In genomic region chr1:151631703-151632294, GRCm38 (mm10) we compare ENCODE assay signal across 10 mouse cellular contexts.
A peak's percentile ranks its signal among the peaks of the same experiment; 100 is the strongest.
DNase-seq lines count a peak whose midpoint lies in the region; ATAC-seq lines count a peak whose summit lies in the region.
"Had no signal": no experiment of that assay in that cellular context is flagged by ENCODE, and none has a peak within 500 bp of the region (broad histone marks: within the 10 kb centered on the region; RNA-seq: fewer than 3 reads in every experiment).

No protein-coding gene starts in this region.

- H3K9ac ChIP-seq in neural tube, embryonic 13.5 days = no peak overlapping the region
- no peak overlapping the region for H3K9ac ChIP-seq in liver, embryonic 16.5 days (ENCODE audit: low read depth, low read length)

- intact Hi-C loops in heart, postnatal 25 days (cut with DNase I) = no loop called here

- peak; percentile 53 to 62 for DNase-seq in heart, adult 18-20 months
- no peak for DNase-seq in heart, postnatal 25 days (ENCODE audit: low spot score)
- no peak for DNase-seq in neural tube, embryonic 10.5 days (ENCODE audit: extremely low spot score, low spot score)
- DNase-seq in T-cell, adult 2 months (ENCODE audit: low spot score) = no peak
- DNase-seq in spleen, postnatal 10 days (ENCODE audit: low spot score in 2 of 2) = no peak
- DNase-seq in layer of hippocampus, postnatal 36 days = no peak
- DNase-seq: adrenal gland, postnatal 14 days; gastrocnemius, postnatal 14 days had no signal

- H3K9me3 ChIP-seq in neural tube, embryonic 13.5 days = no peaks in the 10 kb centered on the region
- no peaks in the 10 kb centered on the region for H3K9me3 ChIP-seq in liver, embryonic 16.5 days (replicated peaks; ENCODE audit: control insufficient read depth, low read length)

- no peak overlapping the region for H3K4me3 ChIP-seq in neural tube, embryonic 13.5 days
- H3K4me3 ChIP-seq in liver, embryonic 16.5 days (ENCODE audit: low read depth, low read length) = no peak overlapping the region

- 63% methylated on average over 11 of the region's 11 CpGs for WGBS in neural tube, embryonic 13.5 days
- WGBS in liver, embryonic 16.5 days (ENCODE audit: insufficient replicate concordance) = 51% methylated on average over 11 of the region's 11 CpGs

- H3K27ac ChIP-seq in neural tube, embryonic 13.5 days (replicated peaks) = no peak overlapping the region
- no peak overlapping the region for H3K27ac ChIP-seq in liver, embryonic 16.5 days (ENCODE audit: low read length)

- no peaks in the 10 kb centered on the region for H3K36me3 ChIP-seq in neural tube, embryonic 13.5 days
- no peaks in the 10 kb centered on the region for H3K36me3 ChIP-seq in liver, embryonic 16.5 days (ENCODE audit: control insufficient read depth, insufficient read depth)

- ATAC-seq in neural tube, embryonic 13.5 days (ENCODE audit: low read depth) = peak; percentile 44; the same call in 1 of the 2 replicates
- ATAC-seq in liver, embryonic 16.5 days (ENCODE audit: low read depth) = peak; percentile 30; the same call in 1 of the 2 replicates

- H3K27me3 ChIP-seq in neural tube, embryonic 13.5 days = no peaks in the 10 kb centered on the region
- no peaks in the 10 kb centered on the region for H3K27me3 ChIP-seq in liver, embryonic 16.5 days (ENCODE audit: control insufficient read depth, insufficient read depth, low read depth, low read length)

- H3K4me1 ChIP-seq in neural tube, embryonic 13.5 days (replicated peaks) = peaks cover 34% of the 10 kb centered on the region
- peaks cover 5% of the 10 kb centered on the region for H3K4me1 ChIP-seq in liver, embryonic 16.5 days (ENCODE audit: control insufficient read depth, low read depth, low read length)

- no peak overlapping the region for H3K4me2 ChIP-seq in neural tube, embryonic 13.5 days
- H3K4me2 ChIP-seq in liver, embryonic 16.5 days (ENCODE audit: low read depth, low read length) = 0 out of 2 replicates have a peak overlapping the region, but pooled peaks have one; percentile 21

Comparison
In these comparisons a context has a peak if more than half of its experiments do, and no peak if none do; other contexts are left out.
1. DNase-seq: peak in heart, adult 18-20 months (2 of 2); none in heart, postnatal 25 days (single experiment), neural tube, embryonic 10.5 days (single experiment), T-cell, adult 2 months (single experiment), spleen, postnatal 10 days (0 of 2) and layer of hippocampus, postnatal 36 days (0 of 2).